Comparison of ENCODE assay signal across 31 mouse cellular contexts in the genomic region with DNA sequence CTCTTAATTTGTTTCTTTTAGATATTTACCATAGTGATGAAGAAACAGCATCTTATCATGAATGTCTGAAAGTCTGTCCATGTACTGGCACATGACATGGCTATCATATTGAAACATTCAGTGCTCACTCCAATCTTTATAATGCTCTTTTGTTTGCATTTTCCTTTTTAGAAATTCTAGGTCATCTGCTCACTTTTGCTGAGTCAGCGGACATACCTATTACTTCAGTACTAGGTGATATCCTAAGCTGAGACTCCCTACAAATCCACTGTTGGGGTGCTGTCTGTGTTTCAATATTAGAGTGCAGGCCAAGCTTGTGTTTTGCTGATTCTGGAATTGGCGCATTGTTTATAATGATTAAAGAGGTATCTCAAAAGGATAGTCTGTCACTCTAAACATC.
"Had no signal": no experiment of that assay in that cellular context is flagged by ENCODE, and none has a peak within 500 bp of the region (broad histone marks: within the 10 kb centered on the region; RNA-seq: fewer than 3 reads in every experiment).

No protein-coding gene starts in this region.

- H3K27ac ChIP-seq: heart, embryonic 13.5 days; heart, embryonic 15.5 days; hindbrain, embryonic 10.5 days; hindbrain, embryonic 12.5 days; hindbrain, embryonic 13.5 days; hindbrain, embryonic 14.5 days; hindbrain, embryonic 15.5 days; hindbrain, postnatal 0 days; intestine, embryonic 15.5 days; kidney, embryonic 15.5 days; kidney, postnatal 0 days; layer of hippocampus, adult 2 months; left cerebral cortex, adult 2 months had no signal

- DNase-seq: heart, postnatal 10 days; heart, postnatal 14 days; heart, postnatal 36 days; heart, postnatal 4 days; kidney, adult 11 months; kidney, adult 18-20 months; kidney, adult 2 months; kidney, adult 8-10 months; kidney, adult 9 months; kidney, postnatal 10 days; kidney, postnatal 14 days; kidney, postnatal 25 days; kidney, postnatal 36 days; kidney, postnatal 4 days; layer of hippocampus, adult 9-11 months; layer of hippocampus, postnatal 36 days had no signal

- H3K9me3 ChIP-seq: heart, embryonic 12.5 days; heart, embryonic 15.5 days; hindbrain, embryonic 10.5 days; hindbrain, embryonic 12.5 days; hindbrain, embryonic 15.5 days; intestine, embryonic 15.5 days; kidney, embryonic 15.5 days had no signal

- H3K9ac ChIP-seq: heart, embryonic 12.5 days; heart, embryonic 13.5 days; heart, embryonic 15.5 days; hindbrain, embryonic 12.5 days; hindbrain, embryonic 13.5 days; hindbrain, embryonic 14.5 days; hindbrain, embryonic 15.5 days; intestine, embryonic 15.5 days; kidney, embryonic 15.5 days had no signal

- H3K4me3 ChIP-seq: heart, embryonic 12.5 days; heart, embryonic 13.5 days; heart, embryonic 15.5 days; hindbrain, embryonic 10.5 days; hindbrain, embryonic 12.5 days; hindbrain, embryonic 13.5 days; hindbrain, embryonic 15.5 days; intestine, embryonic 15.5 days; kidney, embryonic 15.5 days; layer of hippocampus, adult 2 months; left cerebral cortex, adult 2 months had no signal

- H3K27me3 ChIP-seq: heart, embryonic 12.5 days; heart, embryonic 13.5 days; heart, embryonic 15.5 days; hindbrain, embryonic 12.5 days; hindbrain, embryonic 13.5 days; hindbrain, embryonic 15.5 days; intestine, embryonic 15.5 days; kidney, embryonic 15.5 days had no signal

- H3K36me3 ChIP-seq: heart, embryonic 12.5 days; heart, embryonic 13.5 days; heart, embryonic 15.5 days; hindbrain, embryonic 10.5 days; hindbrain, embryonic 12.5 days; hindbrain, embryonic 13.5 days; hindbrain, embryonic 15.5 days; intestine, embryonic 15.5 days; kidney, embryonic 15.5 days had no signal

- H3K4me2 ChIP-seq: heart, embryonic 11.5 days; heart, embryonic 12.5 days; heart, embryonic 13.5 days; heart, embryonic 15.5 days; hindbrain, embryonic 12.5 days; hindbrain, embryonic 13.5 days; hindbrain, embryonic 14.5 days; hindbrain, embryonic 15.5 days; intestine, embryonic 15.5 days; kidney, embryonic 15.5 days had no signal

- H3K4me1 ChIP-seq: heart, embryonic 12.5 days; heart, embryonic 13.5 days; heart, embryonic 15.5 days; hindbrain, embryonic 10.5 days; hindbrain, embryonic 12.5 days; hindbrain, embryonic 13.5 days; hindbrain, embryonic 15.5 days; intestine, embryonic 15.5 days; kidney, embryonic 15.5 days had no signal
